Mouse (Mus musculus) stomach, adult 2 months (tissue): ENCODE measurements around the gene Erp27. TPM values are rescaled to one million over a fixed set of nuclear protein-coding genes. Genes with fewer than 3 reads are reported as not detected.

Experiments
- polyA plus RNA-seq: library from polyadenylated mRNA; depleted of rRNA; stranded (reverse); fragments of >200 nt; gene quantifications from 2 replicates; pipeline ENCODE4 v1.2.3, GENCODE M21; 2012; rRNA removed

Gene Erp27
- polyA plus RNA-seq = not detected in 2 replicates

GRCm38 (mm10) chr6:136922080-136922479 lies at the start of gene Erp27:
Gene Erp27, minus strand, starts transcription at chr6:136922180.

GRCm38 (mm10) chr6:136941051-136942021 lies 19.4 kb upstream of the Erp27 start, which contains the start of gene Arhgdib:
Gene Arhgdib, minus strand, starts transcription at chr6:136941899.

DNA sequence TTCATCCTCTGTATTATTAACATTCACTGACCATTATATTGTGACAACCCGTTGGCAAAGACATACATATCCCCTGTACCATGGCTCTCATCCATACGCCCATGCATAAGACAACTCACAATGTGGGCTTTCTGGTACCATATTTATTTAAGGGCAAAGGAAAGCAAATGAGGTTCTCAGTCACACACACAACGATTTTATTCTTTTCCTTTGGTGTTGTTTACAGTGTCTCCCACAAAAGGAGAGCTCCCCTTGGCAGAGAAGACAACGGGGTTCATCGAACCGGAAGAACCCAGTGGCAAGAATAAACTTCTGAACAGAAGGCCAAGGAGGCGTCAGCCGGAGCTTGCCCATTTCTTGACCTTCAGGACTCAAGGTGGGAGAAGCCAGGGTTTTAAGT lies 1.6 kb upstream of the Erp27 start, which contains the start of gene Pde6h:
Pde6h (plus strand) TSS at position 301 of the 400 bp plus-strand sequence.

GRCm38 (mm10) chr6:136875670-136876069 lies 46.3 kb downstream of the Erp27 start, which contains the start of gene Mgp:
Gene Mgp, minus strand, starts transcription at chr6:136875823.

Other genes with a start within 250 kb of the Erp27 start
- gene Gucy2c, start 140.4 kb downstream of the Erp27 start, polyA plus RNA-seq = 0.26 and 0.27 TPM in 2 replicates
- gene Hist4h4, start 117.8 kb downstream of the Erp27 start, polyA plus RNA-seq = 0.41 and 0.69 TPM in 2 replicates
- gene H2afj, start 113.9 kb downstream of the Erp27 start, polyA plus RNA-seq = 241 and 664 TPM in 2 replicates
- 0.03 and 0.63 TPM in 2 replicates for gene BC049715, start 94.6 kb downstream of the Erp27 start, polyA plus RNA-seq
- 17.8 and 18.8 TPM in 2 replicates for gene Wbp11, start 93.9 kb downstream of the Erp27 start, polyA plus RNA-seq
- gene Smco3, start 86.7 kb downstream of the Erp27 start, polyA plus RNA-seq = not detected in 2 replicates
- gene Art4, start 64.4 kb downstream of the Erp27 start, polyA plus RNA-seq = 0.24 and 0.30 TPM in 2 replicates
- gene Mgp, start 46.4 kb downstream of the Erp27 start, polyA plus RNA-seq = 213 and 233 TPM in 2 replicates
- gene Pde6h, start 1.7 kb upstream of the Erp27 start, polyA plus RNA-seq = 0.01 TPM in 1 of 2 replicates, not detected in the other
- 5.7 and 11.6 TPM in 2 replicates for gene Arhgdib, start 19.7 kb upstream of the Erp27 start, polyA plus RNA-seq
- gene Rerg, start 248.3 kb upstream of the Erp27 start, polyA plus RNA-seq = 7.4 and 7.5 TPM in 2 replicates